Mouse (Mus musculus) layer of hippocampus, postnatal 36 days (tissue): ENCODE data around the gene B3gntl1. TPM values are rescaled to one million over a fixed set of nuclear protein-coding genes. Genes with fewer than 3 reads are reported as not detected.
A peak's percentile ranks its signal among the peaks of the same experiment; 100 is the strongest.
"Not testable (repeated sequence)": the region's sequence is repeated elsewhere in the genome, so short reads cannot be mapped to it uniquely, and the experiment has no call there.

ENCODE experiments used
- DNase-seq, 2 experiments: peaks; one replicate each; pipeline ENCODE4 v3.0.0; 2022
- total RNA-seq, 2 experiments: library from RNA; stranded (reverse); gene quantifications; 2 replicates each; pipeline ENCODE4 v1.2.3; 2021

B3gntl1 gene
- total RNA-seq, 2 experiments from 2014 or later, result 6.2 to 8.7 TPM

DNA sequence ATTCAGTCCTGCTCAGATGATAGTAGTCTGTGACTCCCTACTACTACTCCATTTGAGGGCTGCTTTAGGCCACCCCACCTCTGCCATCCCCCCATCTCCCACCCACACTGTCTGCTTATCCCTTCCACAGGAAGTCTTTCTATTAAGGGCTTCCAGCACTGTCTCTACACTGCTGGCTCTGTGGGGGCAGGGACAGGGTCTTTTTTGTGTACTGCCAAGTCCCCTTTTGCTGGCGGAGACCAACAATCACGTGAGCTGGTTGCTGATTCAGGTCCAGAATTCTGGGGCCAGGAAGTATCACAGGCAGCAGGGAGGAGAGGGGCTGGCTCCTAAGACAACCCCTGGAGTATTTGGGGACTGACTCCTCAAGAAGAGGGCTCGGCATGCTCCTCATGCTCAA lies 10.3 kb upstream of the B3gntl1 start:
- DNase-seq, result no peak

DNA sequence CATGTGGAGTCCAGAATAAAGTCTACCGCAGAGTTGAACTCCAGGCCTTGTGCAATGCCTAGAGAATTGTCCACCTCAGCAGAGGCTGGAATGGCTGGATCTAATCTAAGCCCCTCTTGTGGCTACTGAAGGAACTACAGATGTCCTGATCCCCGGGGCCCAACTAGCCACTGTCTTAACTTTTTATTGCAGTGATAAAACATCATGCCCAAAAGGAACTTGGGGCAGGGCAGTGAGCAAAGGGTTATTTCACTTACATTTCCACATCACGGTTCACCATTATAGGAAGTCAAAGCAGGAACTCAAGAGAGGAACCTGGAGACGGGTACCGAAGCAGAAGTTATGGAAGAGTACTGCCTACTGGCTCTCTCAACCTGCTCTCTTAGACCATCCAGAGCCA lies 7.8 kb upstream of the B3gntl1 start:
- no peak for DNase-seq

DNA sequence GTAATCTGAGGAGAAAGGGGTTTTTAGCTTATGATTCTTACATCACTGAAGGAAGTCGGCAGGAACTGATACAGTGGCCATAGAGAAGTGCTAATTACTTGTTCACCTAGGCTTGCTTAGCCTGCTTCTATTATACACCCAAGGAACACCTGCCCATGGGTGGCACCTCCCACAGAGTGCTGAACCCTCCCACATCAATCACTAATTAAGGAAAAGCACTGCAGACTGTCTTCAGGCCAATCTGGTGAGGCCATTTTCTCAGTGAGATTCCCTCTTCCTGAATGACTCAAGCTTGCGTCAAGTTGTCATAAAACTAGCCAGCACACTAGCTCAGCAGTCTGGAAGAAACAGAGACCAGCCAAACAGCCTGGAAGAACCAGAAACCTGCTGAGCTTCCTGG lies 6.6 kb upstream of the B3gntl1 start:
- DNase-seq, result no peak

GRCm38 (mm10) chr11:121676836-121677235 lies 3.9 kb upstream of the B3gntl1 start:
- no peak for DNase-seq

GRCm38 (mm10) chr11:121673629-121674028 lies 676 bp upstream of the B3gntl1 start:
- DNase-seq, result no peak

DNA sequence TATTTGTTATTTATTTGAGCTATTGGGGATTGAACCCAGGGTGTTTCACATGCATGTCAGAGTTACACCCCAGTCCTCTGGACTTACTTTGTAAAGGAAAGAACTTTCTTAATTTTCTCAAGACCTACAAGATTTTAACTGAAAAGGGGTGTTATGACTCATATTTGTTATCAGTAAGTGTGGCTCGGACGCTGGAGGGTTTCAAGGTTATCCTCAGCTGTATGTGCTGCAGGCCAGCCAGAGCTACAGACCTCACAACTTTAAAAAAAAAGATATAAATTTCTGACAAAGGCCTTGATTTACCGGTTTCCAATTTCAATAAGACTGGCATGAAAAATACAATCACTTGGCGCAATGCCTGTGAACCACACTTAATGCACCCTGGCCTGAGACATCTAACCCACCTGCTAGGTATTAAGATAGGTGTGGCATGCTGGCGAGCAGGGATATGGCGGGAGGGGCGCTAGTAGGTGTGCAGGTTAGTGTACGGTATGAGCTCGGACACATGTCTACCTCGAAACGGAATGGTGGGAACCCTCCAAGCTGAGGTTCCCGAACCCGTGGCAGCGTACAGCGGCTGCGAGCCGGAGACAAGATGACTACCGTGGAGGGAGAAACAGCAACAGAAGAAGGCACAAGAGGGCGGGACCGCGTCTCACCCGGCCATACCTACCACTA lies 502 bp downstream of the B3gntl1 start:
- DNase-seq, result no peak

- no peak for DNase-seq
These were observed 2.0 kb downstream of the B3gntl1 start for GRCm38 (mm10) chr11:121670926-121671325.

DNA sequence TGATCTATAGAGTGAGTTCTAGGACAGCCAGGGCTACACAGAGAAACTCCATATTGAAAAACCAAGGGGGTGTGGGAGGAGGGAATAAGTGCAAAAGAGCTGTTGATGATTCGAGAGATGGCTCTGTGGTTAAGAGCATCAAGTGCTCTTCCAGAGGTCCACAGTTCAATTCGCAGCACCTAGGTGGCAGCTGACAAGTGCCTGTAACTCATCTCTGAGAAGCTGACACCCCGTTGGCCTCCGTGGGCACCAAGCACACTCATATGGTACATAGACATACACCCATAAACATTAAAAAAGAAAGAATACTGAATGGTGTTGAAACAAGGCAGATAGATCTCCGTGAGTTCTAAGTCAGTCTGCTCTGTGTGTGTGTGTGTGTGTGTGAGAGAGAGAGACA lies 4.2 kb downstream of the B3gntl1 start:
- no peak for DNase-seq

DNA sequence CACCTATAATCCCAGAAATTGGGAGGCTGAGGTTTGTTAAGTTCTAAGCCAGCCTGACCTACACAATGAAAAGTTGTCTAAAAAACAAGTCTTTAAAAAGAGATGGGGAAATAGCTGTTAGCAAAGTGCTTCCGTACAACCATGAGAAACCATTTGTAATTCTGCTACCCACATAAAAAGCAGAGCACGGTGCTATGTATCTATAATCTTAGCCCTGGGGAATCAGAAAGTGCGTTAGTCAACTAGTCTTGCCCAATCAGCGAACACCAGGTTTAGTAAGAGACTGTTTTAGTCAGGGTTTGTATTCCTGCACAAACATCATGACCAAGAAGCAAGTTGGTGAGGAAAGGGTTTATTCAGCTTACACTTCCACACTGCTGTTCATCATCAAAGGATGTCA lies 5.4 kb downstream of the B3gntl1 start:
- DNase-seq, result no peak

DNA sequence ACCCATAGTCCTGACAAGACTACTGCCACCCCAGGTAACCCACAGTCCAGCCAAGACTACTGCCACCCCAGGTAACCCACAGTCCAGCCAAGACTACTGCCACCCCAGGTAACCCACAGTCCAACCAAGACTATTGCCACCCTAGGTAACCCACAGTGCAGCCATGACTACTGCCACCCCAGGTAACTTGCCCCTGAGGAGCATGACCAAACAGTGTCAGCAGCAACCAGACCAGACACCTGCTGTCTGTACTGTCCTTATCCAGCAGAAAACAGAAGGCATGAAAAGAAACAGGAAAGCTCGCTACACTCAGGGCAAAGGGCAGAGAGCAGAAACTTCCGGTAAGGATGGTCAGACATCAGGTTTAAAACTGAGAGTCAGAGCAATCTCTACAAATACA lies 11.8 kb downstream of the B3gntl1 start:
- no peak for DNase-seq

DNA sequence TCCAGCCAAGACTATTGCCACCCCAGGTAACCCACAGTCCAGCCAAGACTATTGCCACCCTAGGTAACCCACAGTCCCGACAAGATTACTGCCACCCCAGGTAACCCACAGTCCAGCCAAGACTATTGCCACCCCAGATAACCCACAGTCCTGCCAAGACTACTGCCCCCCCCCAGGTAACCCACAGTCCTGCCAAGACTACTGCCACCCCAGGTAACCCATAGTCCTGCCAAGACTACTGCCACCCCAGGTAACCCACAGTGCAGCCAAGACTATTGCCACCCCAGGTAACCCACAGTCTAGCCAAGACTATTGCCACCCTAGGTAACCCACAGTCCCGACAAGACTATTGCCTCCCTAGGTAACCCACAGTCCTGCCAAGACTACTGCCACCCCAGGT lies 12.3 kb downstream of the B3gntl1 start:
- not testable (repeated sequence) for DNase-seq

- no peak for DNase-seq
These were observed 14.8 kb downstream of the B3gntl1 start for GRCm38 (mm10) chr11:121658151-121658550.

GRCm38 (mm10) chr11:121655807-121656511 lies 17.0 kb downstream of the B3gntl1 start:
- DNase-seq, result no peak

DNA sequence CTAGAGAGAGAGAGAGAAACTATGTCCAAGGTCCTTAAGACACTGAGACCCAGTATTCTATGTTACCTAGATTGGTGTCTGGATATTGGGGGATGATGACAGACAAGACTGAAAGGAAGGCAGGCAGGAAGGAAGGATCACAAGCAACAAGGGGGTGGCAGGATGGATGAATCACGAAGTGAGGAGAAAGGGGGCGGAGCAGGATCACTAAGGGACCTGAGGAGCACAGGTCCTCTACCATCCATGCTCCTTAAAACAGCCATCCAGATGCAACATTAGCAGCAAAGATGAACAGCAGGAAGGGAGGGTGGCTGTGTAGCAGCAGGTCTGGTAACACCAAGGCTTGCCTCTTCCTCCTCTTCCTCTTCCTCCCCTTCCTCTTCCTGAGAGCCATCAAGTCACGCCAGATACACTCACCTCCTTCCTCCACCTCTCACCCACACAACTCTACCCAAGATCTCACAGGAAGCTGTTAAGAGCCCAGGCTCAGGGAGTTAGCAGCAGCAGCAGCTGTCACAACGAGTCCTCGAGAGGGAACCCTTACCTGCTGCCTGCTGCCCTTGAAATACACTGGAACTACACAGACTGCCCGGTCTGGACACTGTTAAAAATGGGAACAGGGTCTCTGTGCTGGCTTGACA lies 17.7 kb downstream of the B3gntl1 start:
- no peak for DNase-seq

GRCm38 (mm10) chr11:121654406-121654945 lies 18.5 kb downstream of the B3gntl1 start:
- DNase-seq, result no peak

DNA sequence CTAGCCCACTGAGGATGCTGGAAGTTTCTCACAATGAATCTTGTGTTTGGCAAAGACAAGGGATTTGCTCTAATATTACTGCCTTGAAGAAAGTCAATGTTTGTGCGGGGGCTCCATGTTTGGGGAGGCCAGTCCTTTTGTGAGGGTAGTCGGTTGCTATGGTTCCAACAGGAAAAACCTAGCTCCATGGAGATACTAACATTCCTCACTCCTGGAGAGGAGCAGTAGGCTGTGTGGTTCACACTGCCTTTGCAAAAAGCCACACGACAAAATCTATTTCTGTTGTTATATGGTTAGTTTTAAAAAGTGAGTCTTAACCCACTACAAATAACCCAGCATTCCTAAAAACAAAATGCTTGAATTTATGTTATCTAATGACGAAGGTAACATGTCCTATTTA lies 19.3 kb downstream of the B3gntl1 start:
- DNase-seq, result no peak

- no peak for DNase-seq
These were observed 20.2 kb downstream of the B3gntl1 start for GRCm38 (mm10) chr11:121652547-121653305.

GRCm38 (mm10) chr11:121651983-121652382 lies 21.0 kb downstream of the B3gntl1 start:
- DNase-seq, result no peak

DNA sequence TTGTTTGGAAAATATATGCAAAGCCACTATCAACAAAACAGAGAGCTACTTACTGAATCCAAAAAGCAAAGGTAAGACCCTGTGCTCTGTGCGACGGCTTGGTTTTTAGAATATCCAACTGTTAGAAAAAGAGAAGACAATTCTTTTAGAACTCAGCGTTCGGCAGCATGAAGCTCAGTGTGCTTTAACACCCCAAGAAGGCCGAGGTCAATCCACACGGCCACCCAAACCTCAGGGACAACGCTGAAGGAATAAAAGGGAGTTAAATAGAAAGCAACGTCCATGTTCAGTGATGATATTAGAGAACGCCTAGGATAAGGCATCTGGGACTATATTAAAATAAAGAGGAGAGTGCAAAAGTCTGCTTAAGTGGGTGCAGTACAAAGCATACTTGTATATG lies 21.4 kb downstream of the B3gntl1 start:
- DNase-seq, result no peak

DNA sequence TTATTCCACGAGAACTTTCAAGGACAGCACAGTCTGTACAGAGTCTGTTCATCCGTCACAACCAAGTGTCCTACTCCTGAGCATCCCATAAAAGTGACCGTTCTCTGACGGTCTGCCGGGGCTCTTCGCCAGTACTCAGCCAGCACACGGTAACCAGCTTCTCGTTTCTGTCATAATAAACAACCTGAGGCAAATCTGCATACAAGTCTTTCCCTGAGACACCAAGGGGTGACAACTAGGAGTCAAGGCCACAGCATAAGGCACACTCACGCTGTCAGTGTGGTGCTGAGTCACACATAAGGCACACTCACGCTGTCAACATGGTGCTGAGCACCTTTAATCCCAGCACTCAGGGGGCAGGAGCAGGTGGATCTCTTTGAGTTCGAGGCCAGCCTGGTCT lies 22.3 kb downstream of the B3gntl1 start:
- no peak for DNase-seq

GRCm38 (mm10) chr11:121649900-121650299 lies 23.1 kb downstream of the B3gntl1 start:
- DNase-seq, result peak; percentile 36 to 41

DNA sequence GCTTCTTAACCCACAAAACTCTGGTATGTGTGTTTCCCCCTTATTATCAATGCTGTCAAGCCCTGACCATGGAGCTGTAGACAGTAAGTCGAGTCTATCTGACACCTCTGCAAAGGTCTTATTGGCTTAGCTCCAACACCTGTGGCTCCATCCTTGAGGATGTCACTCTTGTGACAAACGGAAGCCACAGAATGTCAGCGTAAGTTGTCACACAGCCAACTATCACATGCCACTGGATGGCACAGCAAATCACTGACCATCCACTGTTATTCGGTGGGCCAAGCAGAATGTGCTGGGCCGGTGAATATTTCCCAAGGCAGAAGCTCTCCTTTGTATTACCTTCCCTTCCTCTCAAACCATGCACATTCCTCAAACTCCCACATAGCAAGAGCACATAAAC lies 24.8 kb downstream of the B3gntl1 start:
- DNase-seq, result no peak

DNA sequence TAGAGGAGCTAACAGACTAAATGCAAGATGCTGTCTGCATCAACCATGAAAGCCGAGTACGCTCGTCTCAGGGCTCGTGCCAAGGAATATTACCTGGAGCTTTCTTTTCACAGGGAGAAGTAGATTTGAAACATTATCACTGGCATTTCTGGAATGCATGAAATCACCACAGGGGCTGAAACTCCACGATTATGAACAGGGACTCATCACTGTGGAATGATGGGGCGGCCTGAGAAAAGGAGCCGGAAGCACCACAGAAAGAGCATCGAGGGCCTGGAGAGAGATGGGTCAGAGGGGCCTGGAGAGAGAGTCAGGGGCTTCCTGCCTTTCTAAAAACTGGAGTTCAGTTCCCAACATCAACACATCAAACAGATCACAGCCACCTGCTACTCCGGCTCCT lies 25.6 kb downstream of the B3gntl1 start:
- DNase-seq, result no peak
